Mouse (Mus musculus) spleen, postnatal 36 days (tissue): ENCODE results near the gene Nr1i3.

Source experiments
- DNase-seq, 2 experiments: peaks; one replicate each; pipeline ENCODE4 v3.0.0; 2022; ENCODE audit warnings: low spot score in 2 of 2, mixed read lengths in 1 of 2

The Nr1i3 gene

DNA sequence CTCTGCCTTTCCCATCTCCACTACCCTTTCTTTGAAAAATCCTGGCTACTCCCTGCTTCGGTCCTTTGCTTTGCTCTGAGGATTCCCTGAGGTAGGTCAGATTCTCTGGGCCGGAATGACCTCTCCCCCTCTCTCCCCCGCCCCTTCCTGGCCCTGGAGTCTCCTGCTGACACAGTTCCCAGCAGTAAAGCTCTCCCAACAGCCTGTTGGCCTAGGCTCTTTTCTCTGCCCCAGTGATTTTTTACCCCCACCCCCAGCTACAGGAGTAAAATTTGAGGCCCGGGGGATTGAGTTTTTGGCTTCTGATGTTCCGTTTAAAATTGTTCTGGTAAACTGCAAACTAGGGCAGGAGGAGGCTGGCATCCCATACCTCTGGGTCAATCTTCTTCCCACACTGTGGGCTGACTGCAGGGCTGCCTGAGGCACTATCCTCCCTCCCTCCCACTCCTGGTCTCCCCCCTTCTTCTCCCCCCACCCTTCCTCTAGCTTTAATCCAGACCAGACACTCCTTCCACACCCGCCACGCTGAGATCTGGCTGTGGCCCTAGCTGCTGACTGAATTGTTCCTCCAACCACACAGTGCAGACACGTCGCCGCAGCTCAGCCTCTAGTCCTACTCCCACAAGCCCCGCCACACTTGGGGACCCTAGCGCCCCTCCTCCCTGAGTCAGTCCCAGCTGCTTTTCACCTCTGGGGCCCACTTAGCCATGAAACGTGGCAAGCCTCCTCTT, 38.0 kb downstream of the Nr1i3 start:
- no peak for DNase-seq

DNA sequence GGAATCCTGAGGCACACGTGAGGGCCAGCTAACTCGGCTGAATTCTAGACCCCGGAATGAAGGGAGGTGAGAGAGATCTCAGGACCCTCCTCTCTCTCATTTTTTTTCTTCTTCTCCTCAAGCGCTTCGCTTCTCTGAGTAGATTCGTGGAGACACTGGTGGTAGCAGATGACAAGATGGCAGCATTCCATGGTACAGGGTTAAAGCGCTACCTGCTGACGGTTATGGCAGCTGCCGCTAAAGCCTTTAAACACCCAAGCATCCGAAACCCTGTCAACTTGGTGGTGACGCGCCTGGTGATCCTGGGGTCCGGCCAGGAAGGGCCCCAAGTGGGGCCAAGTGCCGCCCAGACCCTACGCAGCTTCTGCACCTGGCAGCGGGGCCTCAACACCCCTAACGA, 38.6 kb downstream of the Nr1i3 start:
- no peak for DNase-seq

DNA sequence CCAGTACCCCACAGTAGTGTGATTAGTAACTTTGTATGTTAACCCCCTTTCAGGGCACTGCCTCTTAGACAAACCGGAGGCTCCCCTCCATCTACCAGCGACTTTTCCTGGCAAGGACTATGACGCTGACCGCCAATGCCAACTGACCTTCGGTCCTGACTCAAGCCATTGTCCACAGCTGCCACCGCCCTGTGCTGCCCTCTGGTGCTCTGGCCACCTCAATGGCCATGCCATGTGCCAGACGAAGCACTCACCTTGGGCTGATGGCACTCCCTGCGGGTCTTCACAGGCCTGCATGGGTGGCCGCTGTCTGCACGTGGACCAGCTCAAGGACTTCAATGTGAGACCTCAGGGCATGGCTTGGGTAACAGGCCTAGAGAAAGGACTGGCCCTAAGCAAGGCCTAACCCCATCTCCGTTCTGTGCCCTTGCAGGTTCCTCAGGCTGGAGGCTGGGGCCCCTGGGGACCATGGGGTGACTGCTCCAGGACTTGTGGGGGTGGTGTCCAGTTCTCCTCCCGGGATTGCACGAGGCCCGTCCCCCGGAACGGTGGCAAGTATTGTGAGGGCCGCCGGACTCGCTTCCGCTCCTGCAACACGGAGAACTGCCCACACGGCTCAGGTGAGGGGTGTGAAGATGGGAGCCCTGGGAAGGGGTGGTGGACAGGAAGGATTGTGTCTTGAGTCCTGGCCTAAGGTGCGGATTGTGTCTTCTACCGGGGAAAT, 42.5 kb downstream of the Nr1i3 start:
- no peak for DNase-seq

DNA sequence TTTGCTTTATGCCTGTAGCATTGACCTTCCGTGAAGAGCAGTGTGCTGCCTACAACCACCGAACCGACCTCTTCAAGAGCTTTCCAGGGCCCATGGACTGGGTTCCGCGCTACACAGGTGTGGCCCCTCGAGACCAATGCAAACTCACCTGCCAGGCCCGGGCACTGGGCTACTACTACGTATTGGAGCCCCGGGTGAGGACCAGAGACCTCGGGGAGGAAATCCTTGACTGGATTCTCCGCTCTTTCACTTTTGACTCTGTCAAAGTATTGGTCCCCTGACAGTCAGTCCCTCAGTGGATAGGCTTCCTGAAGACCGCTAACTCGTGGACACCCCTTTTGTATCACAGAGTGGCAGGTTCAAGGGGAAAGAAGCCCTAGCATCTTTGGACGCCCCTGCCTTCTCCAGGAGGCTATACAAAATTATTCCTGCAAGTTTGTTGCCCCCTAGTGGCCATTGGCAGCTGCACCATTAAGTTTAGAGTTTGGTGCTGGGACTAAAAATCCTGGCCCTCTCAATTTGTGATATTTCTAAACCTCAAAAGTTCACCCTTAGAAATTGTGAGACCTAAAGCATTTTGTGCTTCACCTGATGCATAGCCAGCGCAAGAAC, 43.3 kb downstream of the Nr1i3 start:
- peak; percentile 45 to 68 for DNase-seq

- no peak for DNase-seq
Observed at GRCm38 (mm10) chr1:171257781-171258180, 44.0 kb downstream of the Nr1i3 start.

DNA sequence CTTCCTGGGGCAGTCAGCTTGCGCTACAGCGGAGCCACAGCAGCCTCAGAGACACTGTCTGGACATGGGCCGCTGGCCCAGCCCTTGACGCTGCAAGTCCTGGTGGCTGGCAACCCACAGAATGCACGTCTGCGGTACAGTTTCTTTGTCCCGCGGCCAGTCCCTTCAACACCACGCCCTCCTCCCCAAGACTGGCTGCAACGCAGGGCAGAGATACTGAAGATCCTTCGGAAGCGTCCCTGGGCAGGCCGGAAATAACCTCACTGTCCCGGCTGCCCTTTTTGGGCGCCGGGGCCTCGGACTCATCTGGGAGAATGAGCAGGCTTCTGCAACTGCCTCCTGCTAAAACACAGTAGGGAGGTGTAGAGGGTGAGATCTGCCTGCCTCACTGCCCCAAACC, 45.2 kb downstream of the Nr1i3 start:
- no peak for DNase-seq

DNA sequence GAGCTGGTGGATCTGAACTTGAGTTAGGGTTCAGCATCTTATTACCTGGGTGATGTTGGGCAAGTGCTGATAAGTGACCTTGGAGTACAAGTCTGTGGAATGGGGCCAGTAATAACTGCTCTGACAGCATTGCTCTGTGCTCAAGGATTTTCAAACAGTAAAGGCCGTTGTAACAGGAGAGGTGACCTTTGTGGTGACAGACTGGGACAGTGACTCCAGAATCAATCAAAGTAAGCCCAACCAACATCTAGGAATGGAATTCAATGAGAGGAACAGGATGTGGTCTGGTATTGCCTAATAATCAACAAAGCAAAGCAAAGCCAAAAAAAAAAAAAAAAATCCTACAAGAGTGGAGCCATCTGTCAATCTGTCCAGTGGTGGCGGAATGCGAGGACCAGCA, 46.5 kb downstream of the Nr1i3 start:
- no peak for DNase-seq

DNA sequence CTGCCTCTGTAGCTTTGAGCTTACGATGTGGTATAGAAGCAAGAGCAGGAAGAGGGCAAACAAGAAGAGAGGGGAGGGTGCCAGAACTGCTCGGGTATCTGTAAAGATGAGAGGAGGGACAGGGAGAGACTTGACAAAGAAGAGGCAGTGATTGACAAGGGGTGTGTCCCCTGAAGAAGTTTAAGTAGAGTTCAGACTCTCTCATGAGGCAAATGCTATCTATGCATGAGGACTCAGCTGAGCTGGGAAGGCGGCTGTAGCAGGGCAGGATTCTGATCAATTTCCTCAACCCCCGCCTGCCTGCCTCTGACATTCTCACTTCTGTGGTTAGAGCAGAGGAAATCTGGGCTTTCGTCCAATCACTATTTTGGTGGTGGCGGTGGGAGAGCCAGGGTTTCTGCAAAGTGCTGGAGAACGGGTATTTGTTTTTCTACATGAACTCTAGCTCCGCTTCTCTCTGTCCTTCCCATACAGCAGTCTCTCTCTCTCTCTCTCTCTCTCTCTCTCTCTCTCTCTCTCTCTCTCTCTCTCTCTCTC, 48.9 kb downstream of the Nr1i3 start:
- DNase-seq, result no peak

DNA sequence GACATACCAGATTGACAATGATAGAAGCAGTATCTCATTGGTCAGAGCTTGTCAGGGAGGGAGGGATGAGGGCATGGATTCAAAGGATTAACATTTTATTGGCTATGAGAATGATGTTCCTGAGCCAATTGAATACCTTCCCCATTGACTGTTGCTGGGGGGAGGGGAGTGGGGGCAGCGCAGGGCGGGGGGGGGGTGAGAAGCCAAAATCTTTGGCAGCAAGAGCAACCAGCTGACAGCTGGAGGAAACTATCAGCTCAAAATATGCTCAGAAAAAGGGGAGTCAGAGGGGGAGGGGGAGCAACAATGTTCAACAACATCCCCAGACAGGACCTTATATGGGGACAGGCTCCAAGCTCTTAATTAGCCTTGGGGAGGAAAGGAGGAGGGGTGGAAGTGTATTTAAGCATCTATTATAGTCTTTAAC, 49.4 kb downstream of the Nr1i3 start:
- no peak for DNase-seq

DNA sequence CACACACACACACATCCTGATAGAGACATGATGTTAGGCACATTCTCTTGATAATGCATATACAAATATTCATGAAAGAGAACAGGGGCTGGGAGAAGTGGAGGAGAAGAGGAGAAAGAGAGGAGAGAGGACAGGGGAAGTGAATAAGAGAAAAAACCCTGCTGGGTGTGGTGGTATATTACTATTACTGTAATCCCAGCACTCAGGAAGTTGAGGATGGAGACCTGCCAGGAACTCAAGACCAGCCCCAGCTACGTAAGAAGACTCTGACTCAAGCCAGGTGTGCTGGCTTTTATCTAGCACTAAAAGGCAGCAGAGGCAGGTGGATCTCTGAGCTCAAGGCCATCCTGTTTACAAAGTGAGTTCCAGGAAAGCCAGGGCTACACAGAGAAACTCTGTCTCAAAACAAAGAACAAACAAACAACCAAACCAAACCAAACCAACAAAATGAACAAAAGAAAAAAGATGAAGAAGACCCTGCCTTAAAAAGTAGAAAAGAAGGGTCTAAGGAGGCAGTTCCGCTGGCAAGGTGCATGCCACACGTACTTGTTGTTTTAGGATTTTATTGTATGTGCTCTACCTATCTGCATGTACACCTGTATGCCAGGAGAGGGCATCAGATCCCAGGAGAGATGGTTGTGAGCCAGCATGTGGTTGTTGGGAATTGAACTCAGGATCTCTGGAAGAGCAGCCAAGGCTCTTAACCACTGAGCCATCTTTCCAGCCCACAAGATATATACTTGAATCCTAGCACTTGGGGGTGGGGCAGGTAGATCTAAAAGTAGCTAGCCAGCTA, 50.1 kb downstream of the Nr1i3 start:
- no peak for DNase-seq

- DNase-seq, result no peak
Observed at GRCm38 (mm10) chr1:171265971-171266744, 52.4 kb downstream of the Nr1i3 start.

DNA sequence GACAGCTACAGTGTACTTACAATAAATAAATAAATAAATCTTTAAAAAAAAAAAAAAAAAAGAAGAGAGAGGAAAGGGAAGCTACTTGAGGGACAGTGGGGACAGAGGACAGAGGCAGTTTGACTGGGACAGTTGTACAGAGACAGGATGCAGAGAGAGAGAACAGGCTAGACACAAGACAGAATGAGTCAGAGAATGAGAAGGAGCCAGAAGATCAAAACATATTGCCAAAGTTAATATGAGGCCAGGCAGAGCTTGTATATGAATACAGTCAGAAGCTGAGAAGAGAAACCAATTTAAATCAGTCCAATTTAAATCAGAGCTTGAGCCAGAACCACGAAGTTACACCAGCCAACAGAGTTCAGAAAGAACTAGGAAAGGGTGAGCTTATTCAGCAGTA, 54.6 kb downstream of the Nr1i3 start:
- DNase-seq, result no peak

DNA sequence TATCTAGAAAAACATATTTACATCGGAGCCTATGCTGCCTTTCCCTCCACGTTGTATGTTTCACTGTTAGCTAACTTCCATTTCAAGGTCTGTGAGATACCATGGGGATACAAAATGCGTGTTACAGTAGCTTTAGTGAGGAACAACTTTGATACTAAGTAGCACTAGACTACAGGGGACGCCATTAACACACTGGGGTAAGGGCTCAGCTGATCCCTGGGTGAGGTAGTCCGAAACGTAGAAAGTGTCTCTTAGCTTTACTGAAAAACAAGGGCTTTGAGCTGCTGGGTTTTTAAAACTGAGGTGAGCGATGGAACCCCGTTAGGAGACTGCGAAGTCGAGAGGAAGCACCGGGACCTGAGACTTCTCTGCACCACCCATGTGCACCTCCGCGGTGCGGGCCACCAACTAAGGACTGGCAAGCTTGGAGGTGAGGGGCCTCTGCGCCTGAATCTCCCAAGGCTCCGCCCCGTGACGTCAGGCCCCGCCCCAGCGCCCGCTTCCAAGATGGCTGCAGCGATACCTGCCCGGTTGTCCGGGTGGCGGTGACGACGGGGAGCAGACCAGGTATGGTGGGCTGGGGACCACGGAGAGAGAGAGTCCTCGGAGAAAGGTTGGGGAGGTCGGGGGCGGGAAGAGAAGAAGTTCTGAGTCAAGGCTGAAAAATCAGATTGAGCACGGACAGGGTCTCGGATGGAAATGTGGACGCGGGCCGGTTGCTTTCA, 56.2 kb downstream of the Nr1i3 start, which contains the start of gene B4galt3:
B4galt3 (plus strand) TSS at position 481 of the 725 bp plus-strand sequence.
- peak; percentile 96 for DNase-seq
